In genomic region chr7:118365902-118366301, GRCm38 (mm10) we compare ENCODE assay signal across 22 mouse cellular contexts.
A peak's percentile ranks its signal among the peaks of the same experiment; 100 is the strongest.
DNase-seq lines count a peak whose midpoint lies in the region; ATAC-seq and TF ChIP-seq lines count a peak whose summit lies in the region.
"Had no signal": no experiment of that assay in that cellular context is flagged by ENCODE, and none has a peak within 500 bp of the region (broad histone marks: within the 10 kb centered on the region; RNA-seq: fewer than 3 reads in every experiment).

No protein-coding gene starts in this region.

- TF ChIP-seq CTCF in layer of hippocampus, adult 2 months (conservative IDR thresholded peaks at IDR 0.05) = no peak

- peak overlapping the region; percentile 81 for H3K27ac ChIP-seq in layer of hippocampus, adult 2 months
- H3K27ac ChIP-seq in embryonic facial prominence, embryonic 14.5 days (replicated peaks; ENCODE audit: low read depth, low read length) = no peak overlapping the region; the same call in 1 of the 2 replicates
- H3K27ac ChIP-seq in limb, embryonic 11.5 days (replicated peaks; ENCODE audit: low read depth, low read length) = no peak overlapping the region; the same call in 1 of the 2 replicates
- H3K27ac ChIP-seq: hindbrain, embryonic 15.5 days; liver, embryonic 13.5 days; macrophage; midbrain, embryonic 13.5 days; neural tube, embryonic 13.5 days had no signal

- 34% methylated on average over 3 of the region's 3 CpGs for WGBS in embryonic facial prominence, embryonic 14.5 days
- 35% methylated on average over 3 of the region's 3 CpGs for WGBS in limb, embryonic 11.5 days

- H3K4me1 ChIP-seq in embryonic facial prominence, embryonic 14.5 days (ENCODE audit: control insufficient read depth, insufficient read depth, low read length) = peaks cover 19% of the 10 kb centered on the region; the same call in 1 of the 2 replicates
- H3K4me1 ChIP-seq in limb, embryonic 11.5 days (ENCODE audit: control insufficient read depth, insufficient read depth, low read length) = peaks cover 21% of the 10 kb centered on the region
- H3K4me1 ChIP-seq: heart, embryonic 12.5 days; hindbrain, embryonic 15.5 days; liver, embryonic 13.5 days; neural tube, embryonic 13.5 days had no signal

- ATAC-seq in embryonic facial prominence, embryonic 14.5 days (ENCODE audit: low read depth) = peak; percentile 65; the same call in 1 of the 2 replicates
- peak; percentile 48; the same call in 1 of the 2 replicates for ATAC-seq in limb, embryonic 11.5 days (ENCODE audit: insufficient number of reproducible peaks, low FRiP score, low TSS enrichment, low read depth)
- ATAC-seq: forebrain, postnatal 0 days; lung, postnatal 0 days; midbrain, embryonic 13.5 days; Patski had no signal

- DNase-seq in layer of hippocampus, adult 2 months (ENCODE audit: low spot score in 2 of 2) = no peak
- no peak for DNase-seq in layer of hippocampus, postnatal 36 days
- DNase-seq in embryonic facial prominence, embryonic 14.5 days (ENCODE audit: low spot score) = peak; percentile 49
- peak; percentile 24 for DNase-seq in limb, embryonic 11.5 days (ENCODE audit: low spot score)
- no peak for DNase-seq in kidney, adult 9 months
- DNase-seq in heart, adult 18-20 months = no peak
- no peak for DNase-seq in spleen, postnatal 4 days (ENCODE audit: low spot score in 2 of 2)
- DNase-seq: adrenal gland, postnatal 10 days; cerebellum, adult 8-10 months; forebrain, postnatal 0 days; gastrocnemius, postnatal 10 days; liver, embryonic 13.5 days; lung, adult 18-20 months; right cerebral cortex, postnatal 4 days had no signal

- H3K4me3 ChIP-seq in layer of hippocampus, adult 2 months = no peak overlapping the region
- no peak overlapping the region for H3K4me3 ChIP-seq in embryonic facial prominence, embryonic 14.5 days (ENCODE audit: low read depth, low read length)
- no peak overlapping the region for H3K4me3 ChIP-seq in limb, embryonic 11.5 days (ENCODE audit: low read depth, low read length)
- H3K4me3 ChIP-seq: heart, embryonic 12.5 days; hindbrain, embryonic 15.5 days; limb, embryonic 15.5 days; liver, embryonic 13.5 days; midbrain, embryonic 13.5 days; neural tube, embryonic 13.5 days had no signal

- H3K36me3 ChIP-seq in embryonic facial prominence, embryonic 14.5 days (ENCODE audit: control insufficient read depth, insufficient read depth, low read length) = no peaks in the 10 kb centered on the region
- no peaks in the 10 kb centered on the region for H3K36me3 ChIP-seq in limb, embryonic 11.5 days (ENCODE audit: control insufficient read depth, insufficient read depth, low read length)
- H3K36me3 ChIP-seq: heart, embryonic 12.5 days; hindbrain, embryonic 15.5 days; limb, embryonic 15.5 days; liver, embryonic 13.5 days; midbrain, embryonic 13.5 days; neural tube, embryonic 13.5 days had no signal

- no peak overlapping the region for H3K9ac ChIP-seq in embryonic facial prominence, embryonic 14.5 days (ENCODE audit: low read depth, low read length)
- H3K9ac ChIP-seq in limb, embryonic 11.5 days (ENCODE audit: low read length) = no peak overlapping the region
- H3K9ac ChIP-seq: forebrain, postnatal 0 days; heart, embryonic 12.5 days; hindbrain, embryonic 15.5 days; limb, embryonic 15.5 days; liver, embryonic 13.5 days; midbrain, embryonic 13.5 days; neural tube, embryonic 13.5 days had no signal

- no peaks in the 10 kb centered on the region for H3K27me3 ChIP-seq in embryonic facial prominence, embryonic 14.5 days (replicated peaks; ENCODE audit: control insufficient read depth, insufficient read depth, low read length)
- no peaks in the 10 kb centered on the region for H3K27me3 ChIP-seq in limb, embryonic 11.5 days (ENCODE audit: control insufficient read depth, insufficient read depth, low read length)
- H3K27me3 ChIP-seq: heart, embryonic 12.5 days; hindbrain, embryonic 15.5 days; limb, embryonic 15.5 days; liver, embryonic 13.5 days; midbrain, embryonic 13.5 days; neural tube, embryonic 13.5 days; Patski had no signal

- no peaks in the 10 kb centered on the region for H3K9me3 ChIP-seq in embryonic facial prominence, embryonic 14.5 days (ENCODE audit: control insufficient read depth, low read length)
- H3K9me3 ChIP-seq in limb, embryonic 11.5 days (ENCODE audit: control insufficient read depth, low read length) = no peaks in the 10 kb centered on the region
- H3K9me3 ChIP-seq: heart, embryonic 12.5 days; hindbrain, embryonic 15.5 days; limb, embryonic 15.5 days; liver, embryonic 13.5 days; midbrain, embryonic 13.5 days; neural tube, embryonic 13.5 days had no signal

- no peak overlapping the region for H3K4me2 ChIP-seq in embryonic facial prominence, embryonic 14.5 days (ENCODE audit: low read depth, low read length)
- H3K4me2 ChIP-seq in limb, embryonic 11.5 days (ENCODE audit: low read depth, severe bottlenecking) = no peak overlapping the region
- H3K4me2 ChIP-seq: heart, embryonic 12.5 days; hindbrain, embryonic 15.5 days; limb, embryonic 15.5 days; liver, embryonic 13.5 days; midbrain, embryonic 13.5 days; neural tube, embryonic 13.5 days had no signal

Comparison
In these comparisons a context has a peak if more than half of its experiments do, and no peak if none do; other contexts are left out.
1. DNase-seq: peak in embryonic facial prominence, embryonic 14.5 days (single experiment) and limb, embryonic 11.5 days (single experiment); none in layer of hippocampus, adult 2 months (0 of 2), layer of hippocampus, postnatal 36 days (0 of 2), kidney, adult 9 months (single experiment), heart, adult 18-20 months (0 of 2) and spleen, postnatal 4 days (0 of 2).